Mouse (Mus musculus) erythroblast, embryonic 14.5 days (primary cell): ENCODE data around the gene Erc1.

ENCODE experiments used
- GATA1 ChIP-seq: IDR thresholded peaks from 2 replicates; pipeline ENCODE4 v1.6.1; 2012; ENCODE audit warnings: low read length, inconsistent platforms, mixed read lengths
- TAL1 ChIP-seq: IDR thresholded peaks from 3 replicates; pipeline ENCODE4 v1.6.1; 2012; ENCODE audit warnings: low read length, inconsistent platforms, mixed read lengths

- no peak for TF ChIP-seq GATA1
- TF ChIP-seq TAL1: no peak
Observed at GRCm38 (mm10) chr6:119658441-119658840, 189.5 kb downstream of the Erc1 start.
